Mouse (Mus musculus) mature B cell (primary cell): Measurements from ENCODE around the gene Wbp1.

Experiments used
- in situ Hi-C: fragments of 300-500 bp; cut with MboI; formaldehyde crosslinking; loops from 2 replicates; pipeline ENCODE4 v1.14.3; 2019

Gene Wbp1

GRCm38 (mm10) chr6:83116373-83117164 lies 4.8 kb downstream of the Wbp1 start:
- in situ Hi-C loops: no loop called here

- in situ Hi-C loops: no loop called here
Measured at GRCm38 (mm10) chr6:83115682-83116372, 5.5 kb downstream of the Wbp1 start.

GRCm38 (mm10) chr6:83115011-83115671 lies 6.2 kb downstream of the Wbp1 start, which contains the start of gene Mogs:
Gene Mogs, plus strand, starts transcription at chr6:83115496.
- in situ Hi-C loops: no loop called here

- in situ Hi-C loops: no loop called here
Measured at GRCm38 (mm10) chr6:83111510-83112136, 9.7 kb downstream of the Wbp1 start.

- in situ Hi-C loops: no loop called here
Measured at GRCm38 (mm10) chr6:83108762-83109668, 12.3 kb downstream of the Wbp1 start, which contains the start of gene Mrpl53. Gene Mrpl53, plus strand, starts transcription at chr6:83109040.

- in situ Hi-C loops: no loop called here
Measured at GRCm38 (mm10) chr6:83107566-83108400, 13.6 kb downstream of the Wbp1 start.

- in situ Hi-C loops: no loop called here
Measured at GRCm38 (mm10) chr6:83104158-83104557, 17.2 kb downstream of the Wbp1 start.

GRCm38 (mm10) chr6:83103130-83103650 lies 18.2 kb downstream of the Wbp1 start:
- in situ Hi-C loops: no loop called here

- in situ Hi-C loops: no loop called here
Measured at GRCm38 (mm10) chr6:83101688-83102556, 19.4 kb downstream of the Wbp1 start.

- in situ Hi-C loops: no loop called here
Measured at GRCm38 (mm10) chr6:83101316-83101687, 20.1 kb downstream of the Wbp1 start, which contains the start of the genes Ccdc142 and Gm42688. Gene Ccdc142, plus strand, starts transcription at chr6:83101601. Gene Gm42688, plus strand, starts transcription at chr6:83101617.

GRCm38 (mm10) chr6:83098411-83098810 lies 22.9 kb downstream of the Wbp1 start:
- in situ Hi-C loops: no loop called here

GRCm38 (mm10) chr6:83095968-83096367 lies 25.4 kb downstream of the Wbp1 start:
- in situ Hi-C loops: no loop called here

GRCm38 (mm10) chr6:83092416-83093127 lies 28.8 kb downstream of the Wbp1 start:
- in situ Hi-C loops: no loop called here

- in situ Hi-C loops: no loop called here
Measured at GRCm38 (mm10) chr6:83087926-83088260, 33.5 kb downstream of the Wbp1 start.

- in situ Hi-C loops: no loop called here
Measured at GRCm38 (mm10) chr6:83087205-83087925, 34.0 kb downstream of the Wbp1 start.

GRCm38 (mm10) chr6:83086121-83087035 lies 35.0 kb downstream of the Wbp1 start, which contains the start of gene Lbx2:
Gene Lbx2, plus strand, starts transcription at chr6:83086367.
- in situ Hi-C loops: no loop called here
